Mouse (Mus musculus): ENCODE measurements around the gene Fbxo39. TPM values are rescaled to one million over a fixed set of nuclear protein-coding genes. Genes with fewer than 3 reads are reported as not detected.
A peak's percentile ranks its signal among the peaks of the same experiment; 100 is the strongest.

The Fbxo39 gene
- polyA plus RNA-seq (2016; fragmentation: Nextera tagmentation; extraction: Ambion mirVana): not detected in 2 replicates

- Histone ChIP-seq H3K4me3 (no peak within 1 kb of the TSS), H3K9me3 (replicated peaks) (no peaks in the 10 kb centered on the region), H3K4me1 (no peaks in the 10 kb centered on the region), H3K9ac (no peak within 1 kb of the TSS), H3K36me3 (no peaks in the 10 kb centered on the region), H3K27me3 (replicated peaks) (peaks cover 58% of the 10 kb centered on the region), H3K27ac (no peak within 1 kb of the TSS), H3K4me2 (peak within 1 kb of the TSS; percentile 26)
- WGBS (ENCODE audit: insufficient replicate concordance): 10% methylated on average over 42 of the region's 42 CpGs
- ATAC-seq: no peak
Observed at GRCm38 (mm10) chr11:72314151-72314895, at the start of gene Fbxo39. Fbxo39 (plus strand) TSS chr11:72314444.

- H3K36me3 ChIP-seq: no peaks in the 10 kb centered on the region
- no peak for ATAC-seq
- peaks cover 61% of the 10 kb centered on the region for H3K27me3 ChIP-seq (replicated peaks)
- no peak overlapping the region for H3K27ac ChIP-seq
- peaks cover 10% of the 10 kb centered on the region; the same call in 1 of the 2 replicates for H3K4me1 ChIP-seq
- H3K4me2 ChIP-seq: no peak overlapping the region
- H3K9me3 ChIP-seq (replicated peaks): no peaks in the 10 kb centered on the region
- 10% methylated on average over 11 of the region's 11 CpGs for WGBS (ENCODE audit: insufficient replicate concordance)
- no peak overlapping the region for H3K4me3 ChIP-seq
- H3K9ac ChIP-seq: no peak overlapping the region
Observed at GRCm38 (mm10) chr11:72265483-72265882, 48.8 kb upstream of the Fbxo39 start.

GRCm38 (mm10) chr11:72266207-72266959 is 47.9 kb upstream of the Fbxo39 start:
- peaks cover 66% of the 10 kb centered on the region for H3K27me3 ChIP-seq (replicated peaks)
- 2% methylated on average over 46 of the region's 46 CpGs for WGBS (ENCODE audit: insufficient replicate concordance)
- ATAC-seq: peak; percentile 37; the same call in 1 of the 2 replicates
- peaks cover 10% of the 10 kb centered on the region; the same call in 1 of the 2 replicates for H3K4me1 ChIP-seq
- H3K9ac ChIP-seq: 0 out of 2 replicates have a peak overlapping the region, but pooled peaks have one; percentile 4
- no peak overlapping the region for H3K27ac ChIP-seq
- no peaks in the 10 kb centered on the region for H3K9me3 ChIP-seq (replicated peaks)
- peak overlapping the region; percentile 35 for H3K4me3 ChIP-seq
- H3K36me3 ChIP-seq: no peaks in the 10 kb centered on the region
- H3K4me2 ChIP-seq: peak overlapping the region; percentile 63

- 6% methylated on average over 36 of the region's 36 CpGs for WGBS (ENCODE audit: insufficient replicate concordance)
- no peak for ATAC-seq
- Histone ChIP-seq H3K4me3 (peak within 1 kb of the TSS; percentile 35), H3K9me3 (replicated peaks) (no peaks in the 10 kb centered on the region), H3K27me3 (replicated peaks) (peaks cover 71% of the 10 kb centered on the region), H3K4me2 (peak within 1 kb of the TSS; percentile 63), H3K9ac (0 out of 2 replicates have a peak within 1 kb of the TSS, but pooled peaks have one; percentile 4), H3K4me1 (peaks cover 10% of the 10 kb centered on the region; the same call in 1 of the 2 replicates), H3K36me3 (no peaks in the 10 kb centered on the region), H3K27ac (no peak within 1 kb of the TSS)
Observed at GRCm38 (mm10) chr11:72266960-72267560, 47.2 kb upstream of the Fbxo39 start, which contains the start of gene Slc13a5. Slc13a5 (minus strand) TSS chr11:72267222.

- 48% methylated on average over 1 of the region's 1 CpGs for WGBS (ENCODE audit: insufficient replicate concordance)
- Histone ChIP-seq H3K36me3 (no peaks in the 10 kb centered on the region), H3K9me3 (replicated peaks) (no peaks in the 10 kb centered on the region), H3K4me3 (no peak overlapping the region), H3K27me3 (replicated peaks) (peaks cover 35% of the 10 kb centered on the region), H3K4me2 (no peak overlapping the region), H3K4me1 (peaks cover 2% of the 10 kb centered on the region; the same call in 1 of the 2 replicates), H3K9ac (no peak overlapping the region), H3K27ac (no peak overlapping the region)
- ATAC-seq: no peak
Observed at GRCm38 (mm10) chr11:72271761-72272160, 42.5 kb upstream of the Fbxo39 start.

- Histone ChIP-seq H3K9ac (no peak overlapping the region), H3K4me1 (no peaks in the 10 kb centered on the region), H3K36me3 (no peaks in the 10 kb centered on the region), H3K27ac (no peak overlapping the region), H3K4me2 (no peak overlapping the region), H3K9me3 (replicated peaks) (no peaks in the 10 kb centered on the region), H3K27me3 (replicated peaks) (peaks cover 19% of the 10 kb centered on the region), H3K4me3 (no peak overlapping the region)
- WGBS (ENCODE audit: insufficient replicate concordance): 37% methylated on average over 3 of the region's 3 CpGs
- ATAC-seq: no peak
Observed at GRCm38 (mm10) chr11:72273341-72273740, 40.9 kb upstream of the Fbxo39 start.

- 65% methylated on average over 5 of the region's 5 CpGs for WGBS (ENCODE audit: insufficient replicate concordance)
- Histone ChIP-seq H3K4me3 (no peak overlapping the region), H3K4me1 (no peaks in the 10 kb centered on the region), H3K9me3 (replicated peaks) (no peaks in the 10 kb centered on the region), H3K27ac (no peak overlapping the region), H3K9ac (no peak overlapping the region), H3K36me3 (no peaks in the 10 kb centered on the region), H3K27me3 (replicated peaks) (no peaks in the 10 kb centered on the region), H3K4me2 (no peak overlapping the region)
- ATAC-seq: no peak
Observed at GRCm38 (mm10) chr11:72281143-72281851, 32.9 kb upstream of the Fbxo39 start.

- no peak overlapping the region for H3K4me3 ChIP-seq
- H3K9me3 ChIP-seq (replicated peaks): no peaks in the 10 kb centered on the region
- H3K9ac ChIP-seq: no peak overlapping the region
- H3K27me3 ChIP-seq (replicated peaks): no peaks in the 10 kb centered on the region
- 53% methylated on average over 5 of the region's 5 CpGs for WGBS (ENCODE audit: insufficient replicate concordance)
- no peak for ATAC-seq
- H3K27ac ChIP-seq: no peak overlapping the region
- H3K4me2 ChIP-seq: no peak overlapping the region
- no peaks in the 10 kb centered on the region for H3K36me3 ChIP-seq
- no peaks in the 10 kb centered on the region for H3K4me1 ChIP-seq
Observed at GRCm38 (mm10) chr11:72281852-72282400, 32.3 kb upstream of the Fbxo39 start.

GRCm38 (mm10) chr11:72283486-72284224 is 30.6 kb upstream of the Fbxo39 start:
- Histone ChIP-seq H3K9ac (no peak overlapping the region), H3K27me3 (replicated peaks) (no peaks in the 10 kb centered on the region), H3K27ac (no peak overlapping the region), H3K4me3 (no peak overlapping the region), H3K4me2 (no peak overlapping the region), H3K9me3 (replicated peaks) (no peaks in the 10 kb centered on the region), H3K4me1 (no peaks in the 10 kb centered on the region), H3K36me3 (no peaks in the 10 kb centered on the region)
- no peak for ATAC-seq
- 77% methylated on average over 15 of the region's 16 CpGs for WGBS (ENCODE audit: insufficient replicate concordance)

- 68% methylated on average over 14 of the region's 14 CpGs for WGBS (ENCODE audit: insufficient replicate concordance)
- no peak overlapping the region for H3K9ac ChIP-seq
- no peak overlapping the region for H3K4me2 ChIP-seq
- H3K27me3 ChIP-seq (replicated peaks): no peaks in the 10 kb centered on the region
- no peak for ATAC-seq
- no peaks in the 10 kb centered on the region for H3K4me1 ChIP-seq
- H3K4me3 ChIP-seq: no peak overlapping the region
- H3K9me3 ChIP-seq (replicated peaks): no peaks in the 10 kb centered on the region
- no peak overlapping the region for H3K27ac ChIP-seq
- no peaks in the 10 kb centered on the region for H3K36me3 ChIP-seq
Observed at GRCm38 (mm10) chr11:72284532-72285182, 29.6 kb upstream of the Fbxo39 start.

Data from liver, embryonic 12.5 days (tissue).